Mouse (Mus musculus): ENCODE data around the gene Mns1. TPM values are rescaled to one million over a fixed set of nuclear protein-coding genes. Genes with fewer than 3 reads are reported as not detected.

The Mns1 gene
- polyA plus RNA-seq, 1 experiment from 2014 or later = 28.6 TPM

DNA sequence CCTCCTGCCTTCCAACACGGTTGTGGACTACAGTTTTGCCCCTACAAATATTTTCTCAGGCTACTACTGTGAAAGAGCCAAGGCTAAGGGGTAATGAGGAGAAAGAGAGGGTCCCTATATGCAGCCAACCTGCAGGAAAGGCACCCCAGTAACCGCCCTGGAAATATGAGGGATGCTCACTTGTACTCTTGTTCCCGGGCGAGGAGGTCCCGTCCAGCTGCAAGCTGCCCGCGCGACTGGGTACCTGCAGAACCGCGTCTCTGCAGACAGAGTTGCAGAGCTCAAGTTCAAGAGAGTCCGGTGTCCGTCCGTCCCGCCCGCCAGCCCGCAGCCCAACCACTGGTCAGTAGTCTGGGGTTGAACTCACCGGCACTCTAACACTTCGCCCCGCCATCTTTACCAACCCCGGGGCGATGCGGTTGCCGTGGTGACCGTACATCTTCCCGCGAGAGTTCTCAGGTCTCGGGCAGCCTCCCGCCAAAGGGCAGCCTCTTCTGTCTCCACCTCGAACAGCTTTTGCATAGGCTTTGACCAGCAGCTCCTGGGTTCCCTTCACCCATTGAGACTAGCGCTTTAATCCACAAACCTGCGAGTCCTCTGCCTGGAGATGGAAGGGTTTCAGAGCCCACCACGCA, 53.9 kb downstream of the Mns1 start:
- Histone ChIP-seq H3K27ac (peak overlapping the region; percentile 47), H3K4me2 (replicated peaks) (peak overlapping the region; percentile 77), H3K36me3 (peaks cover 13% of the 10 kb centered on the region), H3K9ac (peak overlapping the region; percentile 60), H3K4me1 (peaks cover 12% of the 10 kb centered on the region; the same call in 1 of the 2 replicates), H3K4me3 (peak overlapping the region; percentile 76), H3K27me3 (replicated peaks) (no peaks in the 10 kb centered on the region), H3K9me3 (no peaks in the 10 kb centered on the region)
- WGBS = under 1% methylated on average over 32 of the region's 32 CpGs
- peak; percentile 98 for ATAC-seq (ENCODE audit: low FRiP score, low read depth)

DNA sequence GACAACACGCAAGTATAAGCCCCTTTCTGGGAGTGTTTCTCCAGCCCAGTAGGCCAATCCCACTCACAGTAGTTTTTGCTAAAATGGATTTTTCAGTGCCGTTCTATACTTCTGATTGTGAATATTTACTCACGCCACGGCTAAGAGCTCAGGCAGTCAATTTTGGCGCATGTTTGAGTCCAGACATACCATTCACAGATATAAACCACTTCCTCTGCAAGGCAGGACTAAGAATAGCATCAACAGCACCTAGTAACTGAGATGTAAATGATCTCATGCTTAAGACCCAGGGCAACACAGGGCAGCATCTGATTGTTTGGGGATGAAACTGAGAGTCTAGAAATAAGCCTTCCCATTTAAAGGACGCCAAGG, 54.4 kb downstream of the Mns1 start, which contains the start of gene Tex9:
Gene Tex9 (minus strand): TSS at position 19 of the 372 bp plus-strand sequence.
- H3K4me3 ChIP-seq = peak within 1 kb of the TSS; percentile 76
- no peaks in the 10 kb centered on the region for H3K9me3 ChIP-seq
- peaks cover 8% of the 10 kb centered on the region for H3K36me3 ChIP-seq
- peak within 1 kb of the TSS; percentile 60 for H3K9ac ChIP-seq
- ATAC-seq (ENCODE audit: low FRiP score, low read depth) = peak; percentile 60
- peak within 1 kb of the TSS; percentile 47 for H3K27ac ChIP-seq
- no peaks in the 10 kb centered on the region for H3K27me3 ChIP-seq (replicated peaks)
- H3K4me1 ChIP-seq = peaks cover 12% of the 10 kb centered on the region; the same call in 1 of the 2 replicates
- 17% methylated on average over 6 of the region's 6 CpGs for WGBS
- H3K4me2 ChIP-seq (replicated peaks) = peak within 1 kb of the TSS; percentile 77

GRCm38 (mm10) chr9:72493465-72493864, 55.7 kb downstream of the Mns1 start:
- H3K9ac ChIP-seq = no peak overlapping the region
- no peaks in the 10 kb centered on the region for H3K27me3 ChIP-seq (replicated peaks)
- no peak overlapping the region for H3K4me2 ChIP-seq (replicated peaks)
- H3K36me3 ChIP-seq = 0 out of 2 replicates have a peak, but pooled peaks cover 3% of the 10 kb centered on the region
- WGBS = 89% methylated on average over 2 of the region's 2 CpGs
- no peak for ATAC-seq (ENCODE audit: low FRiP score, low read depth)
- H3K9me3 ChIP-seq = no peaks in the 10 kb centered on the region
- no peak overlapping the region for H3K27ac ChIP-seq
- H3K4me1 ChIP-seq = peaks cover 12% of the 10 kb centered on the region; the same call in 1 of the 2 replicates
- no peak overlapping the region for H3K4me3 ChIP-seq

DNA sequence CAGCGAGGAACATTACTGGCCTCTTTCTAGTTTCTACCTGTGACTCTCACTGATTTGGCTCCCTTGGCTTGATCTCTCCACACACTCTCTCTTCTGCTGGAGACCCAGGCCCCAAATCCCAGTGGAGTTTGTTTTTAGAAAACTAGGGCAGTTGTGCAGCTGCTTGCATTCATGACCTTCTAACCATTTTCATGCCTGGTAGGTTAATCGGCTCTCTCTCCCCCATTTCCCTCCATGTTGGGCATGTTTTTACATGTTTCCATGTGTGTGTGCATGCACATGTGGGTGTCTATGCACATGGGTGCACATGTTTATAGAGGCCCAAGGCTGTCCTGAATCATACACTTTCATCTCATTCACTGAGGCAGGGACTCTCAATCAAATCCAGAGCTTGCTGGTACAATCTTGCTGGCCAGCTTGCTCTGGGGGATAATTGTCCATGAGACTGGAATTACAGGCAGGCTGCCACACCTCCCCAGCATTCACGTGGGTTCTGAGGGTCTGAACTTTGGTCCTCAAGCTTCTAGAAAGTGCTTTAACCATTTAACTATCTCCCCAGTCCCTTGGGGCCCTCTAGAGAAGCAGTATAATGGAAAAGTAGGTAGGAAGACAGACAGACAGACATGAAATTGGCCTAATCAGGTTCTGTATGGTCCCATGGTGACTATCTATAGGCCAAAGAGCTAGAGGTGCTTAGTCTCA, 56.3 kb downstream of the Mns1 start:
- Histone ChIP-seq H3K36me3 (0 out of 2 replicates have a peak, but pooled peaks cover 3% of the 10 kb centered on the region), H3K4me3 (no peak overlapping the region), H3K9me3 (no peaks in the 10 kb centered on the region), H3K27me3 (replicated peaks) (no peaks in the 10 kb centered on the region), H3K27ac (no peak overlapping the region), H3K4me2 (replicated peaks) (no peak overlapping the region), H3K9ac (no peak overlapping the region), H3K4me1 (peaks cover 12% of the 10 kb centered on the region; the same call in 1 of the 2 replicates)
- ATAC-seq (ENCODE audit: low FRiP score, low read depth) = no peak
- WGBS = 85% methylated on average over 3 of the region's 3 CpGs

DNA sequence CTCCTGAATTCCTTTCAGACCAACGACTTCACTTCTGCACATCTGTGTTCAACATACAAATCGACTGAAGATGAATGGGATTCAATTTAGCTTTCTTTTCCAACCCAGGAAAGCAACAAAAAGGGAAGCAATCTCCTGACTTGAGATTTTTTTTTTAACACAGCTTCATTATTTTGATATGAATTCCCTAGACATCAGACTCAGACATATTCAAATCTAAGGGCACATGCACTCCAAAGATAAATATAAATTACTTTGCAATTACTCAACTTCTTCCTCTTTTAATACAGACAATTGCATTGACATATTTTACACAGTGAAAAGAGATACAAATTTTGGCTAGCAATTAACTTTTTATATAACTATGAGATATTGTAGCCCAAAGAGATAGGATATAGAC, 58.9 kb downstream of the Mns1 start:
- WGBS = 72% methylated on average over 2 of the region's 2 CpGs
- Histone ChIP-seq H3K4me3 (no peak overlapping the region), H3K4me2 (replicated peaks) (no peak overlapping the region), H3K4me1 (peaks cover 4% of the 10 kb centered on the region; the same call in 1 of the 2 replicates), H3K9me3 (no peaks in the 10 kb centered on the region), H3K36me3 (no peaks in the 10 kb centered on the region), H3K27me3 (replicated peaks) (no peaks in the 10 kb centered on the region), H3K9ac (no peak overlapping the region), H3K27ac (no peak overlapping the region)
- ATAC-seq (ENCODE audit: low FRiP score, low read depth) = no peak

GRCm38 (mm10) chr9:72497171-72497570, 59.4 kb downstream of the Mns1 start:
- Histone ChIP-seq H3K4me2 (replicated peaks) (no peak overlapping the region), H3K27ac (no peak overlapping the region), H3K4me3 (no peak overlapping the region), H3K9ac (no peak overlapping the region), H3K9me3 (no peaks in the 10 kb centered on the region), H3K36me3 (no peaks in the 10 kb centered on the region), H3K4me1 (peaks cover 2% of the 10 kb centered on the region; the same call in 1 of the 2 replicates), H3K27me3 (replicated peaks) (no peaks in the 10 kb centered on the region)
- WGBS = 74% methylated on average over 3 of the region's 3 CpGs
- ATAC-seq (ENCODE audit: low FRiP score, low read depth) = no peak

Small RNA genes within 50 kb of the gene (microRNA-seq; reads per million reads assigned to microRNA genes)
- gene Gm28010 = not detected

Other genes starting within 250 kb of the Mns1 start
- gene Zfp280d, start 163.2 kb upstream of the Mns1 start, polyA plus RNA-seq (2016; fragmentation: Nextera tagmentation; extraction: Ambion mirVana) = 52.6 and 56.3 TPM in 2 replicates
- 46.5 and 48.7 TPM in 2 replicates for gene Tex9, start 54.2 kb downstream of the Mns1 start, polyA plus RNA-seq (2016; fragmentation: Nextera tagmentation; extraction: Ambion mirVana)
- 17.4 and 20.8 TPM in 2 replicates for gene Rfx7, start 94.2 kb downstream of the Mns1 start, polyA plus RNA-seq (2016; fragmentation: Nextera tagmentation; extraction: Ambion mirVana)
- 605 and 637 TPM in 2 replicates for gene Nedd4, start 224.3 kb downstream of the Mns1 start, polyA plus RNA-seq (2016; fragmentation: Nextera tagmentation; extraction: Ambion mirVana)

Measured in neural tube, embryonic 12.5 days (tissue).